Mouse (Mus musculus): Measurements from ENCODE around the gene AK157302. TPM values are rescaled to one million over a fixed set of nuclear protein-coding genes. Genes with fewer than 3 reads are reported as not detected.

The AK157302 gene
- total RNA-seq, 2 experiments from 2014 or later = 25.7 to 26.8 TPM

Small RNA genes lying within 50 kb of the gene (microRNA-seq; reads per million reads assigned to microRNA genes)
- 0 reads per million in 2 experiments for gene Mir1896

Other genes starting within 250 kb of the AK157302 start
- not detected for gene Gpx5, start 202.5 kb upstream of the AK157302 start, total RNA-seq (2021)
- gene Gpx6, start 183.1 kb upstream of the AK157302 start, total RNA-seq (2021) = not detected
- gene Olfr1367, start 148.3 kb upstream of the AK157302 start, total RNA-seq (2021) = not detected
- 1 to 10 TPM; 5.5 to 5.9 TPM for gene Zscan12, start 132.4 kb upstream of the AK157302 start, total RNA-seq (2021)
- gene Zkscan3, start 92.5 kb upstream of the AK157302 start, total RNA-seq (2021) = 10 to 100 TPM; 28.5 to 31.4 TPM
- under 1 TPM; 0.35 to 0.54 TPM for gene Pgbd1, start 54.2 kb upstream of the AK157302 start, total RNA-seq (2021)
- 10 to 100 TPM; 22.2 to 25.9 TPM for gene Zscan26, start 41.5 kb upstream of the AK157302 start, total RNA-seq (2021)
- under 1 TPM; 0.44 to 0.52 TPM for gene Nkapl, start 26.7 kb upstream of the AK157302 start, total RNA-seq (2021)
- gene Zkscan4, start 16.3 kb upstream of the AK157302 start, total RNA-seq (2021) = 1 to 10 TPM in 1 of 2 experiments, under 1 TPM in 1; 0.79 to 1.3 TPM
- gene Gm10065, start 15.8 kb upstream of the AK157302 start, total RNA-seq (2021) = not detected
- gene Gm11273, start 6.2 kb downstream of the AK157302 start, total RNA-seq (2021) = 100 to 1,000 TPM; 222 to 251 TPM
- gene Zkscan8, start 35.9 kb downstream of the AK157302 start, total RNA-seq (2021) = 10 to 100 TPM in 1 of 2 experiments, 1 to 10 TPM in 1; 9.9 to 10.7 TPM
- not detected for gene Olfr1366, start 47.6 kb downstream of the AK157302 start, total RNA-seq (2021)
- not detected for gene Olfr1535, start 64.7 kb downstream of the AK157302 start, total RNA-seq (2021)
- not detected for gene Olfr1364, start 86.5 kb downstream of the AK157302 start, total RNA-seq (2021)
- not detected for gene Olfr1362, start 118.8 kb downstream of the AK157302 start, total RNA-seq (2021)
- not detected for gene Olfr11, start 147.3 kb downstream of the AK157302 start, total RNA-seq (2021)
- not detected for gene Olfr1361, start 168.2 kb downstream of the AK157302 start, total RNA-seq (2021)
- not detected for gene Olfr1360, start 182.2 kb downstream of the AK157302 start, total RNA-seq (2021)
- not detected for gene Olfr1359, start 202.9 kb downstream of the AK157302 start, total RNA-seq (2021)
- gene Hist1h2bl, start 220.9 kb downstream of the AK157302 start, total RNA-seq (2021) = 10 to 100 TPM in 1 of 2 experiments, 1 to 10 TPM in 1; 7.7 to 11.5 TPM
- 10 to 100 TPM in 1 of 2 experiments, 1 to 10 TPM in 1; 4.0 to 15.4 TPM for gene Hist1h2ai, start 221.2 kb downstream of the AK157302 start, total RNA-seq (2021)
- 10 to 100 TPM; 11.0 to 14.3 TPM for gene Hist1h3h, start 222.4 kb downstream of the AK157302 start, total RNA-seq (2021)
- gene Hist1h2bm, start 226.8 kb downstream of the AK157302 start, total RNA-seq (2021) = 1 to 10 TPM; 2.0 to 3.6 TPM
- 1 to 10 TPM; 1.9 to 3.4 TPM for gene Hist1h4j, start 239.8 kb downstream of the AK157302 start, total RNA-seq (2021)

All from heart, adult 18-20 months (tissue).